Mouse (Mus musculus): ENCODE measurements around the gene Grid2.

Grid2 gene

GRCm38 (mm10) chr6:64313132-64313531 is 1057.5 kb downstream of the Grid2 start:
- DNase-seq (ENCODE audit: low spot score in 2 of 2), result no peak

GRCm38 (mm10) chr6:64326936-64327335 is 1071.3 kb downstream of the Grid2 start:
- DNase-seq (ENCODE audit: low spot score in 2 of 2), result no peak

DNA sequence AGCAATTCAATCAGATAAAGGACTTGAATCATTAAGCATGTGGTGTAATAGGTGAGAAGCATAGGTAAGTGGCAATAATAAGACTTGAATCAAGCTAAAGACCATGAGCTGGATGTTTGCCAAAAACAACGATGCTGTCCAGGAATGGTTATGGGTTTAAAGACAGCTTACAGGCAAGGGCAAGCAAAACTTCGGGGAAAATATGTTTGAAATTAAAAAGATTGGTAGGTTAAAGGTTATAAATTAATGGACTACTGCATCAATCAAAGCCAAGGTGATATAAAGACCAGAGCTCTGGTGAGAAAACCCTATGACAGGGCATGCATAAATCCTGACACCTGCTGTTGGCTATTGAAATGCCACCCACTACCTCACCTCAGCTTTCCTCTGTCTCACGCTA is 1072.2 kb downstream of the Grid2 start:
- no peak for DNase-seq (ENCODE audit: low spot score in 2 of 2)

GRCm38 (mm10) chr6:64398413-64399098 is 1142.9 kb downstream of the Grid2 start:
- DNase-seq (ENCODE audit: low spot score in 2 of 2), result no peak

- DNase-seq (ENCODE audit: low spot score in 2 of 2), result no peak
These were observed 1172.0 kb downstream of the Grid2 start for GRCm38 (mm10) chr6:64427658-64428057.

GRCm38 (mm10) chr6:64428898-64429297 is 1173.2 kb downstream of the Grid2 start:
- no peak for DNase-seq (ENCODE audit: low spot score in 2 of 2)

GRCm38 (mm10) chr6:64448127-64448526 is 1192.5 kb downstream of the Grid2 start:
- DNase-seq (ENCODE audit: low spot score in 2 of 2), result no peak

GRCm38 (mm10) chr6:64448864-64449355 is 1193.2 kb downstream of the Grid2 start:
- DNase-seq (ENCODE audit: low spot score in 2 of 2), result no peak

DNA sequence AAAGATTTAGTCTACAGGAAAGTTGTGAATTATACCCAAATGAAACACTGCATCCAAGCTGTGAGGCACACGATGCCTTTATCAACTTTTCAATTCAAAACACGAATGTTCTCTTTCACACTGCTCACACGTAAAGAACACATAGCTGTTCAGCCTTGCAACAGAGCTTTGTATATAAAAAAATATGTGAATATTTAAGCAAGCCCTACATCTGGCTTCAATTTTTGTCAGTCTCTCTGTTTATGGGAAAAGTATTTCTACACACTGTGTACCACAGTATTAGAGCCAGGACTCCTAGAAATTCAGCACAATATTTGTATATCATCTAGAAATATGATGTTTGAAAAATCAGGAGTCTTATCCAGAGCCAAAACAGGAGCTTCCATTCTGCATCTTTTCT is 1195.1 kb downstream of the Grid2 start:
- DNase-seq (ENCODE audit: low spot score in 2 of 2), result no peak

- no peak for DNase-seq (ENCODE audit: low spot score in 2 of 2)
These were observed 1224.2 kb downstream of the Grid2 start for GRCm38 (mm10) chr6:64479884-64480283.

GRCm38 (mm10) chr6:64480592-64480991 is 1224.9 kb downstream of the Grid2 start:
- no peak for DNase-seq (ENCODE audit: low spot score in 2 of 2)

DNA sequence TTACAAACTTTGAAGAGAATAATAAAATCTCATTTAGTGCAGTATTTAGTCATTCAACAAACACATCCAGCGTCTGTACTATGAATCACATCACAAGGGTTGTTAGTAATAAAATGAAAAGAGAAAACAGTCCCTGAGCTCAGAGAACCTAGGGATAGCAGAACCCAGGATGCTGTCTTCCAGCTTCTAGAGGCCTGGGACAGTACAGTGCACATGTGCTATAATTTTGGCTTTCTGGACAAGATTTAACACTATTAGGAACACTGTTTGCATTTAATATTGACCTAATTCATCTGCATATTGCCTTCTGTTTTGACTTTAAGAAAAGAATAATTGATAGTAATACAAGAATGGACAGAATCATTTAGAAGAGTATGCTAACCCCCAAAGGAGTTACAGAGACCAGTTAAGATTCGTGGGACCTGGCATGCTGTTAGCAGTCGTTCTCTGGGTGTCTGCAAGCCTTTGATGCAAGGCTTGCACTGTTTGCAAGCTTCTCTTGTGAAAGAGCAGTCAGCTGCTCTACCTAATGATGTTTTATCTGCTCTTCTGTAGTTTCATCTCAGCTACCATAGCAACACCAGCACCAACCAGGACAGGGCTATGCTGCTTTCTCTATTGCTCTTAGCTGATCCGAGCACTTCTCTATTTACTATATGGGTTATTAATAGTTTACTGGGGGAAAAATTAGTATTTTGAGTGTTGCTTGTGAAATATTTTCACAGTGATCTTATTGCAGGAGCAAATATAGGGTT is 1234.8 kb downstream of the Grid2 start:
- no peak for DNase-seq (ENCODE audit: low spot score in 2 of 2)

DNA sequence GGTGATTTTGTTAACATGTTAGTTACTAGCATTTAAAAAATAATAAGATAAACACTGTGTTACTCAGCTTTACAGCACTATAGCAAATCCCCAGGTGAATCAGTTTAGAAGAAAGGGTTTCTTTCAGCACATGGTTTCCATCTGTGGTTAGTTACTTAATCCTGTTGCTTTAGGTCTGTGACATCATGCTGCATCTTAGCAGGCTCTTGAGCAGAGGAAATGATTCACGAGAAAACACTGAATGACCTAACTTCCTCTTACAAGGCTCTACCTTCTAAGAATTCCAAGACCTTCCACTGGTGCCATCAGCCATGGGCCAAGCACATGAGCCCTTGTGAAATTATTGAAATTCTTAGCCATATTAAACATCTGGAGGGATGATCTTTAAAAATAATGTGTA is 1248.7 kb downstream of the Grid2 start:
- peak in 1 of 2 experiments; percentile 12 for DNase-seq (ENCODE audit: low spot score in 2 of 2)

DNA sequence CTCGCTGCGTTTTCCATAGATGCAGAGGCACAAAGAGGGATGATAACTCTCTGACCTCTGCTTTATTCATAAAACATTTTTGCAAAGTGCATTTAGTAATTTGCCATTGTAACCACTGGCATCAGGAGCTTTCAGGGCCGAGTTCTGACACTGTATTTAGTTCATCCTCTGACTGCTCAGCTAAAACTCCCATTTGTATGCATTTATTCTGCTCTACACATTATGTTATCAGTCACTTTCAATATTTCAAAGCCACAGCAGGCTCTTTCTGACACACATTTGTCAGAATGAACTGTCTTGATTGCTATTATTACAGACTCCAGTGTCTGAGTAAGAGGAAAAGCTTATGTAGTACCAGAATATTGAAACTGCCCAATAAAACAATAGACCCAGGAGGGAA is 1286.5 kb downstream of the Grid2 start:
- DNase-seq (ENCODE audit: low spot score in 2 of 2), result no peak

DNA sequence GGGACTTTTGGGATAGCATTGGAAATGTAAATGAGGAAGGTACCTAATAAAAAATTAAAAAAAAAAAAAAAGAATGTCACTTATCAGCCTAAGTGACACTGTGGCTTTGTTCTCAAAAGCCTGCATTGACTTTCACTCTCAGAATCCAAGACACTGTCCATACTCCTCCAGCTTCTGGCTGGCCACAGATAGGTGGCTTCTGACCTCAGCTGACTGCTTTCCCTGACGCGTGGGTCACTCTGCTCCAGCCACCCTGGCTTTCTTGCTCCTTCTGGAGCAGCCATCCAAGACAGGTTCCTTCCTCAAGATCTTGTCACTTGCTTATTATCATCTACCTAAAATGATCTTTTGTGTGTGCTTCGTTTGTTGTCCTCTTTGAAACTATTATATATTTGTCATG is 1298.0 kb downstream of the Grid2 start:
- DNase-seq (ENCODE audit: low spot score in 2 of 2), result no peak

- no peak for DNase-seq (ENCODE audit: low spot score in 2 of 2)
These were observed 1299.5 kb downstream of the Grid2 start for GRCm38 (mm10) chr6:64555220-64555619.

DNA sequence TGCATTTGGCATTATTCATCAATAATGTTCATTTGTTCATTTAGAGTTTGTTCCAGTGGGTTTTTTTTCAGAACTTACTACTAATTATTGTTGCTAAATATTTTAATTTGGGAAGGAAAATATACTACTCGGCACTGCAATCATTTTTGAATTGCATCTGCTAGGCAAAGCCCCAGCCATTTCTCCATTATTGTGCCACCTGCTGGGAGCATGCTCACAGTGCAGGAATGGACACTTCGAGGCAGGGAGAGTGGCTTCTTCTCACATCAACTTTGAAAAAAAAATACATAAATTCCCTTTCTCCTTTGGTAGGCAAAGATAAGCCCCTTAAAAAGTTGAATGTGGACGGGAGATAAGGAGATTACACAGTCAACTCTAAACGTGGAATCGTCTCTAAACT is 1312.9 kb downstream of the Grid2 start:
- DNase-seq (ENCODE audit: low spot score in 2 of 2), result no peak

GRCm38 (mm10) chr6:64581338-64581737 is 1325.7 kb downstream of the Grid2 start:
- DNase-seq (ENCODE audit: low spot score in 2 of 2), result no peak

DNA sequence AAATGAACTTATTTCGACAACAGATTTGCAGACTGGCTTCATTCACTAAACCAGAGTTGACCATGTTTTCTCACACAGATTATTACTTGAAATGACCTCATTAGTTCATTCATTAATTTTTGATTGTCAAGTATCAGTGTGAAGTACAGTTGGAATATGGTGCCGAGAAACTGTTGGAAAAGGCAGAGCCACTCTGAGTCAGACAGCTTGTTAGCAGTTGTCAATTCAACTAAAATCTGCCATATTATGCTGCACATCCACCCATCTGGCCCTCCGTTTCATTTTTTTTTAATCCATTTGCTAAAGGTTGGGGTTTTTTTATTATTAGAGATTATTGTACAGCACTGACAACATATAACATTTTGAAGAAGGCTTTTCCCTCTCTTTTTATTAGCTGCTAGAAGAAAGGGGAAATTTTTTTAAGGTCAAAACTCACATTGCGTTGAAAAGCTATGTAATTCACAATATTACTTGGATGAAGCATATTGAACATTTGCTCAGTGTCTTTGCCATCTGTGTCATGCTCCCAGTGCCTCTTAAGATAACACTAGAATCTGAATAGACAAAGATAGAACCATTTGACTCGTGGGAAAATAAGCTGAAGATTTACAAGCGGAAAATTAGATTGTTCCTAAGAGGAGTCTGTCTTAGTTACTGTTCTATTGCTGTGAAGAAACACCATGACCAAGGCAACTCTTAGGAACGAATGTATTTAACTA is 1333.0 kb downstream of the Grid2 start:
- no peak for DNase-seq (ENCODE audit: low spot score in 2 of 2)

- DNase-seq (ENCODE audit: low spot score in 2 of 2), result no peak
These were observed 1340.6 kb downstream of the Grid2 start for GRCm38 (mm10) chr6:64596261-64596660.

DNA sequence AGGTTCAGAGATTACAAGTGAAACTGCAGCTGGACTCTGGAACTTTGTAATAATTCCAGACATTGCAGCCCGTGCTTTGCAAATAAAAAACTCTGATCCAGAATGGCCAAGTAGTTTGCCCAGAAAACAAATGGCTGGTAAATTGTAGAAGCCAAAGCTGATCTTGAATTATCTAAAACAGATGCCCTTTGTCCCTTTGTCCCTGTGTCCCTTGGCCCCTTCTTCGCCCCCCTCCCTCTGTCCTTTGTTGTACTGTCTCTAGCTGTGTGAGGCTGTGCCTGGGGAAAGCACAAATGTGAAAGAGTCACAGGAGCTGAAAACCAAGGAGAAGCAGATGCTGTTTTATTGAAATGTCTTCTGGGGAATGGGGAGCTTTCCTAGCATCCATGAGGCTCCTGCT is 1341.2 kb downstream of the Grid2 start:
- no peak for DNase-seq (ENCODE audit: low spot score in 2 of 2)

- no peak for DNase-seq (ENCODE audit: low spot score in 2 of 2)
These were observed 1342.5 kb downstream of the Grid2 start for GRCm38 (mm10) chr6:64598144-64598561.

- DNase-seq (ENCODE audit: low spot score in 2 of 2), result no peak
These were observed 1350.1 kb downstream of the Grid2 start for GRCm38 (mm10) chr6:64605753-64606152.

Data from heart, adult 9 months (tissue).